Mouse (Mus musculus): ENCODE data around the gene Znrf3. TPM values are rescaled to one million over a fixed set of nuclear protein-coding genes. Genes with fewer than 3 reads are reported as not detected.
A peak's percentile ranks its signal among the peaks of the same experiment; 100 is the strongest.
"Not testable (repeated sequence)": the region's sequence is repeated elsewhere in the genome, so short reads cannot be mapped to it uniquely, and the experiment has no call there.

Znrf3 gene
- 12.9 and 13.4 TPM in 2 replicates for polyA plus RNA-seq (2015; fragmentation: Nextera tagmentation; extraction: Ambion mirVana)

DNA sequence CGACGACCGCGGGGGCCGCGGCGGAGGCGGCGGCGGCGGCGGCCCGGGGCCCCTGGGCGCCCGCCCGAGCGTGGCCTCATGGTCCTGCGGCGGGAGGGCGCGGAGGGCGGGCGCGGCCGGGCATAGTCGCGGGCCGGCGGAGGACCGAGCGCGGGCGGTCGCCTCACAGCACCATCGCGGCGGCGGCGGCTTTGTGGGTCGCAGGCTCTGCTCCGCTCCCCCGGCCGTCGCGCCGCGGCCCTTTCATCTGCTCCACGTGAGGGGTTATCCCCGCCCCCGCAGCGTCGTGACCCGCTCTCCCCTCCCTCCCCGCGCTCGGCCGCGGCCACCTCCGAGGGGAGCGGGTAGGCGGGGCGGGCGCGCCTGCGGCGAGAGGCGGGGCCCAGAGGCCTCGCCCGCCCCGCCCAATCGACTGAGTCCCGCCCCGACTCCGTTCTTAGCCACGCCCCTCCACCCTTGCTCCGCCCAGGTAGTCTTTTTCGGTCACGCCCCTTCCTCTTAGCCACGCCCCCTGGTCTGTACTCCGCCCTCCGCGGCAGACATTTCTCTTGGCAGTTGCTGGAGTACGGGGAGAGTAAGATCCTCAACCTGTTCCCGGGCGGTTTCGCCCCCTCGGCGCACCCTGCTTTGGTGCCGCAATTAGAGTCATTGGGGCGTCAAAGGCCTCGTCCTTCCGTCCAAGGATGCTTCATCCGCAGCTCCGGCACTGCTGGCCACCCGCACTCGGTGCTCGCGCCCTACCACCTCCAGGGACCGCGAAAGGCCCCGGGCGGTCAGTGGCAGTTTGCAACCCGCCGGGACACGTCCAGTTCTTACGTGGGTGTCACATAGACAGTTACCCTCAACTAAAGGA lies at the start of gene Znrf3:
Znrf3 (minus strand) TSS at position 249 of the 853 bp plus-strand sequence.
- Histone ChIP-seq H3K27me3 (replicated peaks) (no peaks in the 10 kb centered on the region), H3K9me3 (no peaks in the 10 kb centered on the region), H3K9ac (peak within 1 kb of the TSS; percentile 76), H3K4me2 (peak within 1 kb of the TSS; percentile 93), H3K27ac (peak within 1 kb of the TSS; percentile 86), H3K36me3 (no peaks in the 10 kb centered on the region), H3K4me3 (replicated peaks) (peak within 1 kb of the TSS; percentile 85), H3K4me1 (0 out of 2 replicates have a peak, but pooled peaks cover 10% of the 10 kb centered on the region)
- peak; percentile 90 for ATAC-seq (ENCODE audit: insufficient read depth, low FRiP score, low read depth)
- under 1% methylated on average over 57 of the region's 106 CpGs for WGBS

DNA sequence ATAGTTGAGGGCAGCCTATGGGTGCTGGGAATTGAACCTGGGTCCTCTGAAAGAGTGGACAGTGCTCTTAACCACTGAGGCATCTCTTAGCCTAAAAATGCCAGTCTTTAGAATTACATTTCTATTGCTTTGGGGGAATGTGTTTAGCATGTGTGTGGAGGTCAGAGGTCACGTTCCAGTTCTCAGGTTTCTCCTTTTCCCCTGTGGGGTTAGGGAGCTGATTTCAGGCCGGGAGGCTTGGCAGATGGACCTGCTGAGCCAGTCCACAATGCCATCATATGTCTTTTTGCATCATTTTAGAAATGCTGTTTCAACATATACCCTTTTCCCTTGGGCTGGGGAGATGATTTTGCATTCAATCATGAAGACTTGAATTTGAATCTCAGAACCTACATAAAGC lies 49.2 kb upstream of the Znrf3 start:
- no peak for ATAC-seq (ENCODE audit: insufficient read depth, low FRiP score, low read depth)
- H3K4me1 ChIP-seq: 0 out of 2 replicates have a peak, but pooled peaks cover 3% of the 10 kb centered on the region
- H3K36me3 ChIP-seq: no peaks in the 10 kb centered on the region
- H3K4me2 ChIP-seq: no peak overlapping the region
- no peak overlapping the region for H3K9ac ChIP-seq
- 48% methylated on average over 2 of the region's 2 CpGs for WGBS
- H3K4me3 ChIP-seq (replicated peaks): no peak overlapping the region
- no peaks in the 10 kb centered on the region for H3K27me3 ChIP-seq (replicated peaks)
- H3K9me3 ChIP-seq: no peaks in the 10 kb centered on the region
- H3K27ac ChIP-seq: no peak overlapping the region

DNA sequence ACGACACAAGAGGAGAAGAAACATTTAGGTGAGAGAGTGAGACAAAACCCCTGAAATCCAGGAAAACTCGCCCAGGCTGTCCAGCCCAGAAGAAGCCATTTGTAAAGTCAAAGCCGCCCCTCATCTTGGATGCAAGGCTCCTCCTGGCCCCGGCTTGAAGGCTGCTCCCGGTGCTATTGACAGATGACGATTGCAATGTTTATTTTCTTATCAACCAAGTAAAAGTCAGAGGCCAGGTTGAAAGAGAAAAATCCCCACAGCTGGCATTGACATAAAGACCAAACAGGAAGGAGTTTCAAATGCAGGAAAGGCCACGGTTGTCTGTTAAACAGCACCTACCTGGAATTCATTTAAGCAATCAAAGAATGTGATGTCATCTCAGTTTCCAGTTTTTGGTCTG lies 47.3 kb upstream of the Znrf3 start:
- 0 out of 2 replicates have a peak, but pooled peaks have one; percentile 45 for ATAC-seq (ENCODE audit: insufficient read depth, low FRiP score, low read depth)
- no peaks in the 10 kb centered on the region for H3K27me3 ChIP-seq (replicated peaks)
- 27% methylated on average over 7 of the region's 7 CpGs for WGBS
- H3K4me1 ChIP-seq: no peaks in the 10 kb centered on the region
- H3K4me3 ChIP-seq (replicated peaks): no peak overlapping the region
- no peaks in the 10 kb centered on the region for H3K36me3 ChIP-seq
- H3K9me3 ChIP-seq: no peaks in the 10 kb centered on the region
- H3K4me2 ChIP-seq: no peak overlapping the region
- H3K9ac ChIP-seq: no peak overlapping the region
- peak overlapping the region; percentile 67; the same call in 1 of the 2 replicates for H3K27ac ChIP-seq

DNA sequence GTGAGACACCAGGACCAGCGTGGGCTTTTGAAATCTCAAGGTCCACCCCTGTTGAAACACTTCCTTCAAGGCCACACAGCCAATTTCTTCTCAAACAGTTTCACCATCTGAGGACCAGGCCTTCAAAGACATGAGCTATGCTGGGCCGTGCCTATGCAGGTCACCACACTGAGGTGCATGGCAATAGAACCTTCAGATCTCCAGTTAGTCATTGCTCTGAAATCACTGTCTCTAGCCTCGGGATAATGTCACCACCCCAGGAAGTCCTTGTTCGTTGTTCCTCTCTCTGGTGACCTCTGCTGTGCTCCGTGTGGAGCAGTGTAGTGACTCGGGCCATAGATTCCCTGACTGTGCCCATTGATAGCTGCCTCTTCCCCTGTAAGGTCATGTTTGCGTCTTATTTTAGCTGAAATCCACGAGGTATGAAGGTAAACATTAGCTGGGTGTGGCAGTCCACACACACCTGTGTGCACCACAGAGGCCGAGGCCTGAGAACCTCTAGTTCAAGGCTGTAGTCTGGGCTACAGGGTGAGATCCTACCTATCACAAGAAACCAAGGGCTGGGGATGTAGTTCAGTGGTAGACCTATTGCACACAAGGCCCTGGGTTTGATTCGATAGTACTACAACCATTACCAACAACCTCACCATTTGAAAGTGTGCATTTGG lies 46.5 kb upstream of the Znrf3 start:
- Histone ChIP-seq H3K4me3 (replicated peaks) (no peak overlapping the region), H3K9ac (no peak overlapping the region), H3K27me3 (replicated peaks) (no peaks in the 10 kb centered on the region), H3K9me3 (no peaks in the 10 kb centered on the region), H3K4me1 (no peaks in the 10 kb centered on the region), H3K27ac (0 out of 2 replicates have a peak overlapping the region, but pooled peaks have one; percentile 4), H3K4me2 (no peak overlapping the region), H3K36me3 (no peaks in the 10 kb centered on the region)
- 63% methylated on average over 10 of the region's 10 CpGs for WGBS
- peak; percentile 64 for ATAC-seq (ENCODE audit: insufficient read depth, low FRiP score, low read depth)

DNA sequence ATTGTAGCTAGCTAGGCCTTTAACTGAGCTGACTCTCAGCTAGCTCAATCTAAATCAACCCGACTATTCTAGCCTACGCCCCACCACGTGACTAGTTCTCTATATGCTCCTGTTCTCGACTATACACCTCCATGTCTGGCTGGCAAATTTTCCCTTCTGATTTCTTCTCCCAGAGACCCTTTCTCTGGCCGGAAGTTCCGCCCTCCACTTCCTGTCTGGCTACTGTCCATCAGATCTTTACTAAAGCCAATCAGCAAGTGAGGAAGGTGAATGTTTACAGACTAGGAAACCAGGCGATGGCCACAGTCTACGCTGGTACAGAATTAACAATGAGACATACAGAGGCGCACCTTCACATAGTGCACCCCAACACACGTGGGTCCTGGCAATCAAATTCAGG lies 44.8 kb upstream of the Znrf3 start:
- H3K4me1 ChIP-seq; H3K9ac ChIP-seq; H3K36me3 ChIP-seq; H3K27ac ChIP-seq; H3K4me3 ChIP-seq (replicated peaks); ATAC-seq (ENCODE audit: insufficient read depth, low FRiP score, low read depth); H3K4me2 ChIP-seq; H3K9me3 ChIP-seq; H3K27me3 ChIP-seq (replicated peaks): not testable (repeated sequence)
- 85% methylated on average over 10 of the region's 10 CpGs for WGBS

DNA sequence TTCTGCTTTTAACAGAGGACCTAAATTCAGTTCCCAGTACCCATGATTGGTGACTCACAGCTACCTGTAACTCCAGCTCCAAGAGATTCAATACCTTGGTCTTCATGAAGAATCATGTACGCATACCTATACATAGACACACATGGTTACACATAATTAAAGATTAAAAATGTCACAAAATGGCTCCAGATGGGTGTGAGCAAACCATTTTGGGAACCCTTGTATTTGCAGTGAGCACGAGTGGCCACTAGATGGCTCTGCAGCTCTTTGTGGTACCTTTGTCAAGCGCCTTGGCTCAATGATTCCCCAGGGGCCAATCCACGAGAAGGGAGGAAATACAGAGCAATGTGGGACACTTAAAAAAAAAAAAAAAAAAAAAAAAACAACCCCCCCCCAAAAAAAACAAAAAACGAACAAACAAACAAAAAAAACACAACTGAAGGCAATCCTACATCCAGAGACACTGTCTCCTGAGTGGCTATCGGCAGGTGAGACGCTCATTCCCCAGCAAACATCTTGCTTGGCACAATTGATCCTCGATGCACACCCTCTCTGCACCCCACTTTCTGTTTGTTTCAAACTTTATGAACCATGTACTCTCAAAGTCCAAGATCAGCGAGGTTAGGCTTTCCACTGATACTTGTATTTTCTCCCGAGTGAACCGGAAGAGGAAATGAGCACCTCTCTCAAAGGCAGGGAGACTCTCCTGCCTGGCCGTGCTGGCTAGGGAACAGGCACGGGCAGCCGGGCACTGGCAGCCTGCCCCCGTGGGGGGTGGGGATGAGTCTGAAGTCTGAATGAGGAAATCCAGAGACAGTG lies 40.8 kb upstream of the Znrf3 start:
- H3K9me3 ChIP-seq: no peaks in the 10 kb centered on the region
- WGBS: 13% methylated on average over 15 of the region's 15 CpGs
- peak overlapping the region; percentile 4; the same call in 1 of the 2 replicates for H3K9ac ChIP-seq
- peak; percentile 58; the same call in 1 of the 2 replicates for ATAC-seq (ENCODE audit: insufficient read depth, low FRiP score, low read depth)
- H3K4me3 ChIP-seq (replicated peaks): peak overlapping the region; percentile 33
- H3K36me3 ChIP-seq: no peaks in the 10 kb centered on the region
- H3K4me2 ChIP-seq: peak overlapping the region; percentile 60
- peak overlapping the region; percentile 54; the same call in 1 of the 2 replicates for H3K27ac ChIP-seq
- H3K4me1 ChIP-seq: peaks cover 5% of the 10 kb centered on the region; the same call in 1 of the 2 replicates
- no peaks in the 10 kb centered on the region for H3K27me3 ChIP-seq (replicated peaks)

DNA sequence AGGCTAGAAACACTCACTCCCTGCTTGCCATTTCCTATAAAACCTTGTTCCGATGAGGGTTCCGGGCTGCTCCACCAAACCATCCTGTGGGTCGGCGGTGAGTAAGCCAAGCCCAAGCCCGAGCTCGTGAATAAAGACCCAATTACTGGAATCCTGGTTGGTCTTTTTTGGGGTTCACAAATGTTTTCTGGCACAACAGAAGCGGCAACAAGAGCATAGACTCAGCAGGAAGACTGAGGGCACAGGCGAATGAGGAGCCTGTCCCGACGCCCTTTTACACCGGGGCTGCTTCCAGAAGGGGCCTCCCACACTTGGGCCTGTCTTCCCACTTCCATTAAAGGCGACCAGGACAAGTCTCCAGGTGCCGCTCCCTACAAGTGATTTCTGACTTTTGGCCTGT lies 37.9 kb upstream of the Znrf3 start:
- Histone ChIP-seq H3K27ac (no peak overlapping the region), H3K4me2 (no peak overlapping the region), H3K9ac (no peak overlapping the region), H3K27me3 (replicated peaks) (no peaks in the 10 kb centered on the region), H3K9me3 (no peaks in the 10 kb centered on the region), H3K4me3 (replicated peaks) (no peak overlapping the region), H3K4me1 (peaks cover 5% of the 10 kb centered on the region; the same call in 1 of the 2 replicates), H3K36me3 (no peaks in the 10 kb centered on the region)
- ATAC-seq (ENCODE audit: insufficient read depth, low FRiP score, low read depth): no peak
- 81% methylated on average over 13 of the region's 13 CpGs for WGBS

DNA sequence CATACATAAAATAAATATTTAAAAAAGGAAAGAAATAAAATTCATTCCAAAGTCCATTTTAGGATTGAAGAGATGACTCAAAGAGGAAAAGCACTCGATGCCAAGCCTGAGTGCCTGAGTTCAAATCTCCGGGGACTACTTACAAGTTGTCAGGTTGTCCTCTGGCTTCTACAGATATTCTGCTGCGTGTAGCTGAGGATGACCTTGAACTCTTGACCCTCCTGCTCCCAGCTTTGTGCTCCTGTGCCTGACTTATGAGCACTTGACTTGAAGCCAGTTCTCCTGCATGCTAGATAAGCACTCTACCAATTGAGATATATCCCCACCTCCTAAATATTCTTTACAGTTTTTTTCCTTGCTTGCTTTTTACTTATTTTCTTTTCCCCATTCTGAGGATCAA lies 34.2 kb upstream of the Znrf3 start:
- H3K4me2 ChIP-seq: no peak overlapping the region
- H3K9me3 ChIP-seq: no peaks in the 10 kb centered on the region
- H3K9ac ChIP-seq: no peak overlapping the region
- H3K4me3 ChIP-seq (replicated peaks): no peak overlapping the region
- H3K4me1 ChIP-seq: no peaks in the 10 kb centered on the region
- WGBS: 87% methylated on average over 3 of the region's 3 CpGs
- H3K27me3 ChIP-seq (replicated peaks): no peaks in the 10 kb centered on the region
- H3K36me3 ChIP-seq: no peaks in the 10 kb centered on the region
- no peak overlapping the region for H3K27ac ChIP-seq
- ATAC-seq (ENCODE audit: insufficient read depth, low FRiP score, low read depth): no peak

DNA sequence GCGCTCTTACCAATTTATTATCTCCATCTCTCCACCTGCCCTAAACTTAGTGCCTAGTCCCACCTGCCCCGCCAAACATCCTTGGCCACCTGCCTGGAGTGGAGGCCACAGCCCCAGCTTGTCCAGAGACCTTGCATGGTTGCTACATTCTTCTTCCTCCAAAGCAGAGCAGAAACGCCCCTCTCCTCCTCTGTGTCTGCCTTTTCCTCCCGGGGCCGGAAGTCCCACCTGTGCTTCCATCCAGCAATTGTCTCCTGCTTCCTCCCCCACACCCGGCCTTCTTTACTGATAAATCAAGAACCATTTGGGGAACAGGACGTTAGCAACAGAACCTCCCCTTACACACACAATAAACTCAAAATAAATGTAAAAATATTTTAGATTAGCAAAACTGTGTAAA lies 33.5 kb upstream of the Znrf3 start:
- Histone ChIP-seq H3K4me2 (no peak overlapping the region), H3K9me3 (no peaks in the 10 kb centered on the region), H3K36me3 (no peaks in the 10 kb centered on the region), H3K9ac (no peak overlapping the region), H3K4me3 (replicated peaks) (no peak overlapping the region), H3K4me1 (no peaks in the 10 kb centered on the region), H3K27ac (no peak overlapping the region), H3K27me3 (replicated peaks) (no peaks in the 10 kb centered on the region)
- ATAC-seq (ENCODE audit: insufficient read depth, low FRiP score, low read depth): no peak
- 71% methylated on average over 7 of the region's 7 CpGs for WGBS

DNA sequence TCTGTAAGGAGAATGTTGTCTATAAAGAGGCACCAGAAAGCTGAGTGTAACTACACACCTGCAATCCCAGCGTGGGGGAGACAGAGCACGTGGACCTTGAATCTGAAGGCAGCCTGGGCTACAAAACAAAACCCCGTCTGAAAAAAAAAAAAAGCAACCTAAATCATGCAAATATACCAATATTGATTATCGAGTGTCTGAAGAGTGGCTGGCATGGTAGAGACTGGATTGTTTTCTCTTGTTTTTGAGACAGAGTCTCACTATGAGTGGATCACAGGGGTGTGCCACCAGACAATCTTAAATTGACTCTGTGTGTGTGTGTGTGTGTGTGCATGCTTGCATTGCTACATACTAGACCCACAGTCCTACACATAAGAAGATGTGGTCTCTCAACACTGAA lies 32.2 kb upstream of the Znrf3 start:
- no peaks in the 10 kb centered on the region for H3K36me3 ChIP-seq
- no peak overlapping the region for H3K4me2 ChIP-seq
- H3K4me1 ChIP-seq: no peaks in the 10 kb centered on the region
- WGBS: 79% methylated on average over 4 of the region's 4 CpGs
- H3K27ac ChIP-seq: no peak overlapping the region
- H3K9ac ChIP-seq: no peak overlapping the region
- no peaks in the 10 kb centered on the region for H3K9me3 ChIP-seq
- no peak for ATAC-seq (ENCODE audit: insufficient read depth, low FRiP score, low read depth)
- H3K27me3 ChIP-seq (replicated peaks): no peaks in the 10 kb centered on the region
- H3K4me3 ChIP-seq (replicated peaks): no peak overlapping the region

DNA sequence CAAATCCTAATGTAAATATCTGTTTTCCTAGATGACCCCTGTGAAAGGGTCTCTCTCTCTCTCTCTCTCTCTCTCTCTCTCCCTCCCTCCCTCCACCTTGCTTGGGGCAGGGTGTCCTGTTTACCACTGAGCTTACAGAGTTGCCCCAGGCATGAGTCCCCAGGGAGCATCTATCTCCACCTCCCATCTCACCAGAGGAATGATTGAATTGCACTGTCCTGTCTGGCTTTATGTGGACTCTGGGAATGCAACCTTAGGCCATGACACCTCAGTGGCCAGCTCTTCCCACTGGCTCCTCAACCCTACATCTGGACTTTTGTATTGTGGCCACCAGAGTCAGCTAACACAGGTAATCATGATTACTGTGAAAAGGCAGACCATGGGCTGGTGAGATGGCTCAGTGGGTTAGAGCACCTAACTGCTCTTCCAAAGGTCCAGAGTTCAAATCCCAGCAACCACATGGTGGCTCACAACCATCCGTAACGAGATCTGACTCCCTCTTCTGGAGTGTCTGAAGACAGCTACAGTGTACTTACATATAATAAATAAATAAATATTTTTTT lies 31.0 kb upstream of the Znrf3 start:
- H3K4me3 ChIP-seq (replicated peaks); H3K27me3 ChIP-seq (replicated peaks); H3K4me2 ChIP-seq; H3K27ac ChIP-seq; H3K36me3 ChIP-seq; H3K4me1 ChIP-seq; H3K9ac ChIP-seq; H3K9me3 ChIP-seq; ATAC-seq (ENCODE audit: insufficient read depth, low FRiP score, low read depth): not testable (repeated sequence)
- 63% methylated on average over 2 of the region's 2 CpGs for WGBS
